Mouse (Mus musculus): ENCODE data around the gene Ltbp3. TPM values are rescaled to one million over a fixed set of nuclear protein-coding genes. Genes with fewer than 3 reads are reported as not detected.
A peak's percentile ranks its signal among the peaks of the same experiment; 100 is the strongest.

Ltbp3 gene
- total and polyA plus RNA-seq, 3 experiments, result 0.51 TPM; not detected in 2

DNA sequence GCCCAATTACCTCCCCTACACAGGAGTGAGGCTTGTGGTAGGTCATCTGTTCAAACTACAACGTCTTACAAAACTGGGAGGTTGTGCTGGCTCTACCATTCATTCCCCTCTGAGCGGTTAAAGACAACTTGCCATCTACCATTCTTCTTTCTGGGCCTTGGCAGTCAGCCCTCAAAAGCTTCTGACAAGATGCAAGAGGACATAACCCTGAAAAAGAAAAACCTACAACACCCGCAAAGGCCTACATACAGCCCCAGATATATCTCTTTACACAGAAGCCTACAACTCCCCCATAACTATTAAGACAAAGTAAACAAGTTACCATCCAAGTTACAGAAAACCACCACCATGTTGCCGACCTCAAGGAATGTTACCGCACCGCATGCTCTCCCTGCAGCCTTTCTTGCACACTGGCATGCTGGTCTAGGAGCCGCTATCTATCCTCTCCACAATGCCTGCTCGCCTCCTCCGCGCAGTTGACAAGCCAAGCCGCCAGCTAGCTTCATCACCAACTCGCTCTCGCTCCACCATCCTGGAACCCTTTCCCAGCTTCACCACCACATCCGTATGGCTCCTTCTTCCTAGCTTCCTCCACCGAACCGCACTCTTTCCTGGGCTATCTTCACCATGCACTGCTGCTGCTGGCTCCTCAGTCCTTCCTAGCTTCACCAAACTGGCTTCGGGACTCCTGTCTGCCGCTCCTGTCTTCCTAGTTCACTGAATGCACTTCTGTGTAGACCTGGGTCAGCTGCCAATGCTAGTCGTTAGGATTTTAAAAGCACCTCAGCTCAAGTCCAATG, 60.1 kb downstream of the Ltbp3 start:
- in situ Hi-C loops (cut with MboI; ENCODE audit: low pct_ligation_motif_present, low pct_unique_long_range_greater_than_20kb, low sequenced_read_pairs) (no loop called here), dilution Hi-C loops (cut with MboI; ENCODE audit: extremely low pct_ligation_motif_present, extremely low pct_unique_long_range_greater_than_20kb, low sequenced_read_pairs) (no loop called here)
- Histone ChIP-seq H3K27me3 (replicated peaks) (no peaks in the 10 kb centered on the region), H3K9me3 (replicated peaks; ENCODE audit: low read length) (no peaks in the 10 kb centered on the region), H3K36me3 (replicated peaks in 1 of 2; ENCODE audit: control insufficient read depth in 1 of 2, insufficient read depth in 1 of 2, low read length in 1 of 2) (peaks cover 38 to 54% of the 10 kb centered on the region in 2 experiments), H3K9ac (ENCODE audit: insufficient read depth, low read depth) (peak overlapping the region; percentile 99), H3K27ac (ENCODE audit: insufficient read depth, low read depth) (peak overlapping the region; percentile 33), H3K79me2 (replicated peaks; ENCODE audit: control insufficient read depth, extremely low read depth, insufficient read depth, poor library complexity, severe bottlenecking) (peaks cover 60% of the 10 kb centered on the region), H3K4me2 (ENCODE audit: insufficient read depth, low read depth, poor library complexity, severe bottlenecking) (peak overlapping the region; percentile 30), H3K4me3 (replicated peaks in 1 of 3; ENCODE audit: low read depth in 2 of 3, low read length in 2 of 3, poor library complexity in 1 of 3) (peak overlapping the region; percentile 60 to 98 (median 79)), H3K4me1 (ENCODE audit: control insufficient read depth in 1 of 2, insufficient read depth in 2 of 2) (peaks cover 3 to 21% of the 10 kb centered on the region in 2 experiments; a peak in 3 of 4 replicates)
- no peak for DNase-seq (ENCODE audit: extremely low read depth)
- TF ChIP-seq POLR2A (IDR thresholded peaks at IDR 0.05; ENCODE audit: low read depth, low read length), result peak; percentile 88; the same call in 1 of the 2 replicates
- TF ChIP-seq E2F4 (IDR thresholded peaks at IDR 0.05; ENCODE audit: insufficient replicate concordance, low read depth, low read length), result no peak

DNA sequence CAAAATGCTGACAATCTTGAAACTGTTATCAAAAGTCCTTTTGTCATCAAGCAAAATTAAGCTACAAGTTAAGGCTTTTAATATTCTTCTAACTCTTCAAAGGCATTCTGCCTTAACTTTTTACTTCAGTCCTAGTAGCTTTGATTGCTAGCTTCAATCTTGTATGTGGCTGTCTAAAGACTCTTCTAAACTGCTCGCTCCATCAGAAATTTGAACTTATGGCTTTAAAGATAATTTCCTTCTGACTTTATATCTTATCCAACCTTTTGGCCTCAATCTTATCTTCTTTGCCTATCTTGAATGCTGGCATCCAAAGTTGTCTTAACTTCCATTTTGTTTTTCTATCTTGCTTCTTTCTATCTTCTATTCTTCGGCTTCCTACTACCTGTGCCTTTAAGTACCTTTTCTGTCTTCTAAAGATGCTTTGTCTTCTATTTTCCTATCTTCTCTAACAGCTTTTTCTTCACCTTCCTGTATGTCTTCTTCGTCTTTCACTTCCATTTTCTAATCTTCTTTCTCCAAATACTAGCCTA, 60.8 kb downstream of the Ltbp3 start:
- peaks cover 53% of the 10 kb centered on the region for H3K79me2 ChIP-seq (replicated peaks; ENCODE audit: control insufficient read depth, extremely low read depth, insufficient read depth, poor library complexity, severe bottlenecking)
- H3K27ac ChIP-seq (ENCODE audit: insufficient read depth, low read depth), result peak overlapping the region; percentile 33; the same call in 1 of the 2 replicates
- peak overlapping the region; percentile 60 to 98 (median 79) for H3K4me3 ChIP-seq (replicated peaks in 1 of 3; ENCODE audit: low read depth in 2 of 3, low read length in 2 of 3, poor library complexity in 1 of 3)
- H3K9me3 ChIP-seq (replicated peaks; ENCODE audit: low read length), result no peaks in the 10 kb centered on the region
- H3K4me1 ChIP-seq (ENCODE audit: control insufficient read depth in 1 of 2, insufficient read depth in 2 of 2), result peaks cover 8 to 20% of the 10 kb centered on the region in 2 experiments; a peak in 3 of 4 replicates
- in situ Hi-C loops (cut with MboI; ENCODE audit: low pct_ligation_motif_present, low pct_unique_long_range_greater_than_20kb, low sequenced_read_pairs), result no loop called here
- no peak for DNase-seq (ENCODE audit: extremely low read depth)
- peaks cover 32 to 47% of the 10 kb centered on the region in 2 experiments for H3K36me3 ChIP-seq (replicated peaks in 1 of 2; ENCODE audit: control insufficient read depth in 1 of 2, insufficient read depth in 1 of 2, low read length in 1 of 2)
- dilution Hi-C loops (cut with MboI; ENCODE audit: extremely low pct_ligation_motif_present, extremely low pct_unique_long_range_greater_than_20kb, low sequenced_read_pairs), result no loop called here
- H3K4me2 ChIP-seq (ENCODE audit: insufficient read depth, low read depth, poor library complexity, severe bottlenecking), result peak overlapping the region; percentile 27; the same call in 1 of the 2 replicates
- H3K27me3 ChIP-seq (replicated peaks), result no peaks in the 10 kb centered on the region
- TF ChIP-seq TBP (conservative IDR thresholded peaks at IDR 0.05; ENCODE audit: low read depth, low read length) (0 out of 2 replicates have a peak, but pooled peaks have one; percentile 14), UBTF (IDR thresholded peaks at IDR 0.05; ENCODE audit: low read depth, low read length) (no peak), POLR2A (IDR thresholded peaks at IDR 0.05; ENCODE audit: low read depth, low read length) (peak; percentile 47; the same call in 1 of the 2 replicates), POLR2AphosphoS2 (IDR thresholded peaks at IDR 0.05; ENCODE audit: low read depth, low read length) (no peak), JUN (IDR thresholded peaks at IDR 0.05; ENCODE audit: insufficient read depth, low read depth, low read length) (no peak)
- H3K9ac ChIP-seq (ENCODE audit: insufficient read depth, low read depth), result peak overlapping the region; percentile 99

DNA sequence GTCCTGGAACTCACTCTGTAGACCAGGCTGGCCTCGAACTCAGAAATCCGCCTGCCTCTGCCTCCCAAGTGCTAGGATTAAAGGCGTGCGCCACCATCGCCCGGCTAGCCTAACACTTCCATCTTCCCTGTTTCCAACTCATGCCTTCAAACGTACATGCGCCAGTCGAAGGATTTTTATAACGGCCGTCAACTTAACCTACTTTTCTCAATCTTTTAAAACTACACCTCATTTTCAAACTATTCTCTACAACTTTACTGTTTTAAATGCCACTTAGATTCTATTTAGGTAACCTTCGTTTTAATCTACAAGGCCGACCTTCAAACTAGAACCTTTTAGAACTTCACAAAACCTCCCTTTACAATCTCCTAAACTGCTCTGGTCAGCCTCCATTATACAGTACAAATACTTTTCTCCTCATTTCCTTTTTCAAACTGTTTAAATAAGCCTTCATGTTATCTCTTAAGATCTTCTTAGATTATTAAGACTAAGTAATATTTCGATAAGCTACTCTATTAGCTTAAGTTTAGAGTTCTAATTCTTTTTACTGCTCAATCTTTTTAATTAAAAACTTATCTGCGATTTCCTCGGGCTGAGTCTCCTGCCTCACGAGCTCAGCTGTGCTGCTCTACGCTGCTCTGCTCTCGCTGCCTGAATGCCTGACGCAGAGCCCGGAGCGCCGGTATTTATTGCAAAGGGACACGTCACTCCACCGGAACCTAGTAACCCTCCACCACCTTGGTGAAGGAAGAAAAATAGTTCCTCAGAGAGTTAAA, 61.5 kb downstream of the Ltbp3 start:
- H3K9ac ChIP-seq (ENCODE audit: insufficient read depth, low read depth), result peak overlapping the region; percentile 99
- dilution Hi-C loops (cut with MboI; ENCODE audit: extremely low pct_ligation_motif_present, extremely low pct_unique_long_range_greater_than_20kb, low sequenced_read_pairs), result no loop called here
- in situ Hi-C loops (cut with MboI; ENCODE audit: low pct_ligation_motif_present, low pct_unique_long_range_greater_than_20kb, low sequenced_read_pairs), result no loop called here
- H3K27me3 ChIP-seq (replicated peaks), result no peaks in the 10 kb centered on the region
- H3K36me3 ChIP-seq (replicated peaks in 1 of 2; ENCODE audit: control insufficient read depth in 1 of 2, insufficient read depth in 1 of 2, low read length in 1 of 2), result peaks cover 25 to 40% of the 10 kb centered on the region in 2 experiments
- peak overlapping the region; percentile 60 to 98 (median 79) for H3K4me3 ChIP-seq (replicated peaks in 1 of 3; ENCODE audit: low read depth in 2 of 3, low read length in 2 of 3, poor library complexity in 1 of 3)
- H3K4me2 ChIP-seq (ENCODE audit: insufficient read depth, low read depth, poor library complexity, severe bottlenecking), result peak overlapping the region; percentile 53; the same call in 1 of the 2 replicates
- peaks cover 11 to 22% of the 10 kb centered on the region in 2 experiments; a peak in 3 of 4 replicates for H3K4me1 ChIP-seq (ENCODE audit: control insufficient read depth in 1 of 2, insufficient read depth in 2 of 2)
- H3K9me3 ChIP-seq (replicated peaks; ENCODE audit: low read length), result no peaks in the 10 kb centered on the region
- peak overlapping the region; percentile 91; the same call in 1 of the 2 replicates for H3K27ac ChIP-seq (ENCODE audit: insufficient read depth, low read depth)
- DNase-seq (ENCODE audit: extremely low read depth), result peak; percentile 87
- H3K79me2 ChIP-seq (replicated peaks; ENCODE audit: control insufficient read depth, extremely low read depth, insufficient read depth, poor library complexity, severe bottlenecking), result peaks cover 46% of the 10 kb centered on the region
- TF ChIP-seq MEF2A (IDR thresholded peaks at IDR 0.05; ENCODE audit: borderline replicate concordance, low read depth, low read length), result no peak
- TF ChIP-seq BHLHE40 (IDR thresholded peaks at IDR 0.05; ENCODE audit: low read depth, low read length), result no peak
- no peak for TF ChIP-seq SIN3A (IDR thresholded peaks at IDR 0.05; ENCODE audit: low read length)
- TF ChIP-seq KAT2A (IDR thresholded peaks at IDR 0.05; ENCODE audit: insufficient replicate concordance, low read length), result no peak
- no peak for TF ChIP-seq IRF4 (IDR thresholded peaks at IDR 0.05; ENCODE audit: low read depth, low read length)
- TF ChIP-seq MYC (IDR thresholded peaks at IDR 0.05; ENCODE audit: low read depth, low read length), result no peak
- TF ChIP-seq ZMIZ1 (IDR thresholded peaks at IDR 0.05; ENCODE audit: low read depth, low read length), result no peak
- no peak for TF ChIP-seq PAX5 (IDR thresholded peaks at IDR 0.05; ENCODE audit: low read length)
- no peak for TF ChIP-seq UBTF (IDR thresholded peaks at IDR 0.05; ENCODE audit: low read depth, low read length)
- peak; percentile 99 for TF ChIP-seq TBP (conservative IDR thresholded peaks at IDR 0.05; ENCODE audit: low read depth, low read length)
- no peak for TF ChIP-seq GABPA (IDR thresholded peaks at IDR 0.05; ENCODE audit: insufficient replicate concordance, low read depth, low read length)
- TF ChIP-seq MXI1 (IDR thresholded peaks at IDR 0.05; ENCODE audit: low read depth, low read length), result no peak
- TF ChIP-seq SMC3 (IDR thresholded peaks at IDR 0.05; ENCODE audit: low read depth, low read length), result no peak
- no peak for TF ChIP-seq NRF1 (IDR thresholded peaks at IDR 0.05; ENCODE audit: low read depth, low read length)
- TF ChIP-seq HCFC1 (IDR thresholded peaks at IDR 0.05; ENCODE audit: low read depth, low read length), result no peak
- TF ChIP-seq POLR2A (IDR thresholded peaks at IDR 0.05; ENCODE audit: low read depth, low read length), result peak; percentile 99

All from CH12.LX (cell line).